Mouse (Mus musculus) A20 (cell line): ENCODE measurements around the gene Chaf1a.

Source experiments
- DNase-seq: peaks from one replicate; pipeline ENCODE4 v3.0.0-alpha.2; 2011; ENCODE audit warnings: low read depth, low spot score

The Chaf1a gene

DNA sequence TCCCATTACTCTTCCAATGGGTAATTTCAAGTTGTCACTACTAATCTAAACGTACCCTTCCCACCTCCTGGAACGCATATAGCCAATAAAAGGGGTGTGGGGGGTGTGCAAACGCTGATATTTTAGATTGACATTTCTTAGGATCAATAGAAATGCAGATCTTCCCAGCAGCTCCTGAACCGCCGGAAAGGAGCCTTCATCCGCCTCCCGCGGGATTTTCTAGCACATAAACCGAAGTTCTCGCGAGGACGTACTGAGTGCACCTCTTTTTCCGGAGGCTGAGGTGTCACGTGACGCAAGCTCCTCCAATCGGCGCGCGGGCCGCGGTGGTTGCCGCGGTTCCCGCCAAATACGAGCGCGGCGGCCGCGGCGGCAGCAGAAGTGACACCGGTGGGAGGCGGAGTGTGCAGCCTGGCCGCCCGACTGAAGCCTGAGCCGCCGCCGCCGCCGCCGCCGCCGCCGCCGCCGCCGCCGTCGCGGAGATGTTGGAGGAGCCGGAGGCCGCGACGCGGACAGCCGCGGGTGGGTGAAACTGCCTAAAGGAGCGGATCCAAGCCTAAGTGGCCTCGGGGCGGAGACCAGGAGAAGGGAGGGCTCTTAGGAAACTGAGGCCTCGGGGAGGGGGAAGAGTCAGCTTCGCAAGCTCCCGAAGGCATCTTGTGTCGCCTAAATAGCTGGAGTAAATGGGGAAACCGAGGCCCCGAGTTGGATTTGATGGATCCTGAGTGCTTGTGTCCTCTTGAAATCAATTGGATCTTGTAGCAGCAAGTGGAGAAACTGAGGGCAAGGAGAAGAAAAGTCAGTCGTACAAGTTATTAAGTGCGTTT lies at the start of gene Chaf1a:
Chaf1a (plus strand) TSS at position 410 of the 827 bp plus-strand sequence.
- DNase-seq: peak; percentile 98

GRCm38 (mm10) chr17:55996007-55996406 lies 44.2 kb upstream of the Chaf1a start:
- DNase-seq: no peak

DNA sequence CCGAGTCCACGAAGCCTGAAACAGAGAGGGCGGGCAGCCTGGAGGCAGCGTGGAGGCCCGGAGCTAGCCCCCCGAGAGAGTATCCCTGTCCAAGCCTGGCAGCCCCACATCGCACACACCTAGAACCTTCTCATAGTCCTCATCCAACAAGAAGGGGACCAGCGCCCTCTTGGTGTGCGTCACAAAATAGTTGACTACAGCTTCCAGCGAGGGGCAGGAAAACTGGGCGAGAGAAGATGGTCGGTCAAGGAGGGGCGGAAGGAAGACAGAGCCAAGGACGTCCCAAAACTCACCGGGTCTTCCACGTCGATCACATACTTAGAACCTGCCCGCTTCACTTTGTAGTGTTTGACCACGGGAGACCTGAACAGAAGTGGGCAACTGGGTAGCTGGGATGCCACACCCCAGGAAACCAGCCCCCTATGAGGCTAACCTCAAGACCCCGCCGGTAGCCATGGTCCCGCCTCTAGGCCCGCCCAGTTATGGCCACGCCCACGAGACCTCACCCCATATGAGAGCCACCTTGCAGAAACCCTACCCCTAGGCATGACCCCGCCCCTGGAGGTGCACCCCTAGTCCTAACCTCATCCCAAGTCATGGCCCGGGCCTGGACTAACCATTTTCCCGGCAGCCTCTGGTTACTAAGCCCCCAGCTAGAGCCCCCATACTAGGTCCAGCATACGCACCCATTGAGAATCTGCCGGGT lies 40.3 kb upstream of the Chaf1a start:
- no peak for DNase-seq

- DNase-seq: no peak
Observed at GRCm38 (mm10) chr17:56003000-56003399, 37.2 kb upstream of the Chaf1a start.

GRCm38 (mm10) chr17:56005415-56006061 lies 34.7 kb upstream of the Chaf1a start, which contains the start of the genes Stap2 and Mpnd:
Stap2 (minus strand) TSS chr17:56005584.
Mpnd (plus strand) TSS chr17:56005711.
- DNase-seq: peak; percentile 47

- no peak for DNase-seq
Observed at GRCm38 (mm10) chr17:56006956-56007355, 33.3 kb upstream of the Chaf1a start.

- peak; percentile 58 for DNase-seq
Observed at GRCm38 (mm10) chr17:56007444-56008355, 32.5 kb upstream of the Chaf1a start.

GRCm38 (mm10) chr17:56008356-56009087 lies 31.7 kb upstream of the Chaf1a start:
- peak; percentile 97 for DNase-seq

GRCm38 (mm10) chr17:56009088-56009961 lies 30.9 kb upstream of the Chaf1a start:
- peak; percentile 97 for DNase-seq

DNA sequence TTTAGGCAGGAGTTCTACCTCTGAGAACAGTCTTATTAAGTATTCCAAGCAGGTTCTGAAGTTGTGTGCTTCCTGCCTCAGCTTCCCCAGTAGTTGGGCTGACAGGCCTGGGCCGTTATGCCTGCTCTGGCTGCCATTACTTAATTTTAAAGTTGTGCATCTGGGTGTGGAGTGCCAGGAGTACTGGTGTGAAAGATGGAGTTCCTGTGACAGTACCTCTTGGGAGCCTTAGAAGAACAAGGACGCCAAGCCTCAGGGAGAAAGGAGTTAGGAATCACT lies 30.3 kb upstream of the Chaf1a start:
- DNase-seq: no peak

- DNase-seq: no peak
Observed at GRCm38 (mm10) chr17:56010255-56010654, 30.0 kb upstream of the Chaf1a start.

DNA sequence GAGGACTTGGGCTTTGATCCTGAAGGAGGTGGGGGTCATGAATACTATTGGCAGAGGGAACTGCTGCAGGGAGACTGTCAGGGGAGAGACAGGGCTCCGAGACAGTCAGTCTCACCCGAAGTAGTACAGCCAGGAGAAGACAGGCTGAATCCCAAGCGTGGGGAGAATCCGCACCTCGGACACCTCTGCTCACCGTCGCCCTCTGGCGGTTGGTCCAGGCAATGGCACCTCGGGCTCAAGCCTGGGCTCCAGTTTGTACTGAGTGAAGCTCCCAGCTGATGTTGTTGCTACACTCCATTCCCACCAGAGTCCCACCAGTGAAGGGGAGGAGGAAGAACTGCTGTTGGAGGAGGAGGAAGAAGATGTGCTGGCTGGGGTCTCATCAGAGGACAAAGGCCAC lies 29.6 kb upstream of the Chaf1a start:
- peak; percentile 76 for DNase-seq

DNA sequence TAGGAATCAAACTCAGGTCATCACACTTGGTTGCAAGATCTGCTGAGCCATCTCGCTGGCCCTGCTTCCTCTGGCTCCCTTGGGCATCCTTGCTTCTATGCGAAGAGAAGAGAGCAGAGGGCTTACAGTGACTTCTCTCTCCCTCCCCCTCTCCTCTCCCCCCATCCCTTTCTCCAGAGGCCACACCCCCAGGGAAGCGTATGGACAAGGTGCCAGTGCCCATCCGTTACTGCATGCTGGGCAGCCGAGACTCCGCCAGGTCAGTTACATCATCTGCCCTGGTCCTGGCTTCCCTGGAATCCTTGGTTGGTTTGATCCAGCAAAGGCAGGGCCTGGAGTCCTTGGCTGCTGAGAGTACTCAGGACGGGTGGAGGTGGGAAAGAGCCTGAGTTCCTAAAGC lies 28.8 kb upstream of the Chaf1a start:
- DNase-seq: no peak

GRCm38 (mm10) chr17:56015293-56015692 lies 24.9 kb upstream of the Chaf1a start:
- no peak for DNase-seq

- no peak for DNase-seq
Observed at GRCm38 (mm10) chr17:56016382-56016781, 23.9 kb upstream of the Chaf1a start.

DNA sequence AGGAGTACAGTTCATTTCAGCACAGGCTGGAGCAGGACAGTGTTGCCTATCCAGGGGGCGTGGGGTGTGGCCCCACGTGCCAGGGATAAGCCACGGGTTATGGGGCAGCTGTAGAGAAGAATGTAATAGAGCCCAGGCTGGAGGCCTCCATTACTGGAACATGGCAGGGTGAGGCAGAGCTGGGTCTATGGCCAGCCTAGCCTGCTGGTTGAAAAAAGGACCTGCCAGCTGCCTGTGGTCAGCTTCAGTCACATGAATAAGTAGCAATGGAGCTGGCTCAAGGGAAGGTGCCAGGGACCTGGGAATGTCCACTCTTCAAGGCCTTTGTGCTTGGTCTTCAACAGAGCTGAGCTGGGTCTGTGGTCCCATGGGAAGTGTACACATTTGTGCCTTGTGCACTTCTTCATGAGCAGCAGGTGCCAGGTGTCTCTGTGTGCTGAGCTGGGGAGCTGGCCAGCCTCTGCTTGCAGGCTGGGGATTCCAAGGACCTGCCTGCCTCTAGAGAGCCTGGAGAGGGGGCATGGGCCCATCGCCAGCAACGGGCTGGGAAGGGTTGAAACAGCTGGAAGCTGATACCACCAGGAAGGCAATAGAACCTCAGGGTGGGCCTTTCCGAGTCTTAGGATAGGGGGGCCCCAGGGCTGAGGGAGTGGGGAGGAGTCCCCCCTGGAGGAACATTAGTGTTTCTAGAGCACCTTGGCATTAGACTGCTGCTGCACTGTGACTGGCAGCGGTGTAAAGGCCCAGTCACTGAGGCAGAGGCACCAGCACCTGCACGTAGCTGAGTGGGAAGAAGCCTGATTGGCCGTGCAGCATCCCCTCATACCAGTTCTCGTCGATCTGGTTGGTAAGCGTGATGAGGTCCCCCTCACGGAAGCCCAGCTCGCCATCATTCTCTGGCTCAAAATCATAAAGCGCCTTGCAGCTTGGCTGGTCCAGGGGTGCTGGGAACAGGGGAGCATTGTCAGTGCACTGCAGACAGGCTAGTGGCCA lies 23.1 kb upstream of the Chaf1a start:
- no peak for DNase-seq

DNA sequence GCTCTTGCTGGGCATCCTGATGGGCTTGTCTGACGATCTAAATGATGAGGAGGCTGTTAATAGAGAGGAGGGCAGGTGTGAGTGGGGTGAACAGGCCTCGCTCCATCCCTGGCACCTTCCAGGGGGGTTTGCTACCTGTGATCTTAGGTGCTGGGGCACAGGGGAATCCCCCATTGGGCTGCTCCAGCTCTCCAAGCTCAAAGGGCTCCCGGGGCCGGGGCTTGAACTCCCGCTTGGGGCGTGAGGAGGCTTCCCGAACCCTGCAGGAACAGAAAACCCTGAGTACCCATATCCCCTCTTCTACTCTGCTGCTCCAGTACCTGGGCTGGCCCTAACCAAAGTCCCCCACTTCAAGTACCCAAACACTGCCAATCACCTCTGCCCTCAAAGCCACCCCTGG lies 22.4 kb upstream of the Chaf1a start:
- no peak for DNase-seq

GRCm38 (mm10) chr17:56018347-56019131 lies 21.7 kb upstream of the Chaf1a start:
- peak; percentile 45 for DNase-seq
